Mouse (Mus musculus): ENCODE measurements around the gene Dnah7a. TPM values are rescaled to one million over a fixed set of nuclear protein-coding genes. Genes with fewer than 3 reads are reported as not detected.
"Not testable (repeated sequence)": the region's sequence is repeated elsewhere in the genome, so short reads cannot be mapped to it uniquely, and the experiment has no call there.

The Dnah7a gene
- polyA plus RNA-seq, 1 experiment from 2014 or later, result 2.8 TPM

DNA sequence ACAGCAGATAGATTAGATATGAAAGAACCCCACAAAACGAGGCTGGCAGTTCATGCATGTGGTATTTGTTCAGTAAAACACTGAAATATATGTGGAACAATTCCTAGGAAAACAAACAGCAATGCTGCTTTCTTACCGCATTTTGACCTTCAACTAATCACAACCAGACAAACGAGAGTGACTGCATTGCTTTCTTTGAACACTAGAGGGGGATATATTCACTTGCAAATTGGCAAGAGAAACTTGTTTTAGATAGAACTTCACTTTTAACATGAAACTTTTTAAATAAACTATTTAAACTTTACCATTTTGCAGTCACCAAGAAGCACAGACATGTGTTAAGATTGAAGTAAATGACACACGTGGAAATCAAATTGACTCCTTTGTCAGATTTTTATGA lies 8.9 kb upstream of the Dnah7a start:
- no peaks in the 10 kb centered on the region for H3K9me3 ChIP-seq (ENCODE audit: control insufficient read depth, low read length)
- H3K27me3 ChIP-seq (ENCODE audit: control insufficient read depth, insufficient read depth, low read length), result no peaks in the 10 kb centered on the region
- no peak overlapping the region for H3K9ac ChIP-seq (ENCODE audit: low read length)
- no peaks in the 10 kb centered on the region for H3K36me3 ChIP-seq (ENCODE audit: control insufficient read depth, insufficient read depth, low read length)
- H3K27ac ChIP-seq (replicated peaks; ENCODE audit: low read depth, low read length), result no peak overlapping the region
- no peak overlapping the region for H3K4me3 ChIP-seq (ENCODE audit: low read depth, low read length)
- no peak overlapping the region for H3K4me2 ChIP-seq (ENCODE audit: low read depth, severe bottlenecking)
- no peak for ATAC-seq (ENCODE audit: insufficient number of reproducible peaks, low FRiP score, low TSS enrichment, low read depth)
- DNase-seq (ENCODE audit: low spot score), result peak; percentile 36
- WGBS, result 3% methylated on average over 4 of the region's 4 CpGs
- H3K4me1 ChIP-seq (ENCODE audit: control insufficient read depth, insufficient read depth, low read length), result no peaks in the 10 kb centered on the region

DNA sequence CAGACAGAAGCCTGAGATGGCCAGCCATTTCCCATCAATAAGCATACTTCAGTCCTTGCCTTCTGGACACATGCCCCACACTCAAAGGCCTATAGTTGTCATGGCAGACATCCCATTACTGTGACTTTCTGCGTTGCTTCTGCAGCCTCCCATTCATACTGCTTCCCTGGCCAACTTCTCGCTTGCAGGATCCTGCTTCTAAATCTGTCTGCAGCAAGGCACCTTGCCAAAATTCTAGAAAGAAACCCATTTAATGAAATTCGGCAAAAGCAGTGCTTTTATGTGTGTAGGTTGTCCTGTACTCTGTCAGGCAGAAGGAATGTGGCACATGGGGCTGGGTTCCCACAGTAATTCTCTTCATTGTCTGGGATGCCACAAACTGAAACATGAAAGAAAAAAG lies 6.8 kb upstream of the Dnah7a start:
- not testable (repeated sequence) for H3K9me3 ChIP-seq (ENCODE audit: control insufficient read depth, low read length); H3K27ac ChIP-seq (replicated peaks; ENCODE audit: low read depth, low read length); H3K9ac ChIP-seq (ENCODE audit: low read length); DNase-seq (ENCODE audit: low spot score); H3K4me2 ChIP-seq (ENCODE audit: low read depth, severe bottlenecking); H3K4me1 ChIP-seq (ENCODE audit: control insufficient read depth, insufficient read depth, low read length); ATAC-seq (ENCODE audit: insufficient number of reproducible peaks, low FRiP score, low TSS enrichment, low read depth); H3K4me3 ChIP-seq (ENCODE audit: low read depth, low read length); H3K27me3 ChIP-seq (ENCODE audit: control insufficient read depth, insufficient read depth, low read length); H3K36me3 ChIP-seq (ENCODE audit: control insufficient read depth, insufficient read depth, low read length)
- WGBS, result 69% methylated on average over 2 of the region's 3 CpGs

GRCm38 (mm10) chr1:53711069-53711468 lies 4.5 kb upstream of the Dnah7a start:
- Histone ChIP-seq H3K27me3 (ENCODE audit: control insufficient read depth, insufficient read depth, low read length) (no peaks in the 10 kb centered on the region), H3K9ac (ENCODE audit: low read length) (no peak overlapping the region), H3K27ac (replicated peaks; ENCODE audit: low read depth, low read length) (no peak overlapping the region), H3K36me3 (ENCODE audit: control insufficient read depth, insufficient read depth, low read length) (no peaks in the 10 kb centered on the region), H3K4me2 (ENCODE audit: low read depth, severe bottlenecking) (no peak overlapping the region), H3K4me3 (ENCODE audit: low read depth, low read length) (no peak overlapping the region), H3K4me1 (ENCODE audit: control insufficient read depth, insufficient read depth, low read length) (no peaks in the 10 kb centered on the region), H3K9me3 (ENCODE audit: control insufficient read depth, low read length) (no peaks in the 10 kb centered on the region)
- DNase-seq (ENCODE audit: low spot score), result no peak
- ATAC-seq (ENCODE audit: insufficient number of reproducible peaks, low FRiP score, low TSS enrichment, low read depth), result no peak
- 91% methylated on average over 9 of the region's 9 CpGs for WGBS

- not testable (repeated sequence) for ATAC-seq (ENCODE audit: insufficient number of reproducible peaks, low FRiP score, low TSS enrichment, low read depth); H3K9me3 ChIP-seq (ENCODE audit: control insufficient read depth, low read length); DNase-seq (ENCODE audit: low spot score); H3K27me3 ChIP-seq (ENCODE audit: control insufficient read depth, insufficient read depth, low read length); H3K4me1 ChIP-seq (ENCODE audit: control insufficient read depth, insufficient read depth, low read length); H3K9ac ChIP-seq (ENCODE audit: low read length); H3K27ac ChIP-seq (replicated peaks; ENCODE audit: low read depth, low read length); H3K4me3 ChIP-seq (ENCODE audit: low read depth, low read length); H3K36me3 ChIP-seq (ENCODE audit: control insufficient read depth, insufficient read depth, low read length); H3K4me2 ChIP-seq (ENCODE audit: low read depth, severe bottlenecking)
- WGBS, result 83% methylated on average over 5 of the region's 5 CpGs
Measured at GRCm38 (mm10) chr1:53709602-53710001, 3.0 kb upstream of the Dnah7a start.

GRCm38 (mm10) chr1:53704164-53704563 lies 2.4 kb downstream of the Dnah7a start:
- H3K36me3 ChIP-seq (ENCODE audit: control insufficient read depth, insufficient read depth, low read length), result no peaks in the 10 kb centered on the region
- DNase-seq (ENCODE audit: low spot score) (no peak), ATAC-seq (ENCODE audit: insufficient number of reproducible peaks, low FRiP score, low TSS enrichment, low read depth) (no peak)
- no peaks in the 10 kb centered on the region for H3K27me3 ChIP-seq (ENCODE audit: control insufficient read depth, insufficient read depth, low read length)
- H3K9me3 ChIP-seq (ENCODE audit: control insufficient read depth, low read length), result no peaks in the 10 kb centered on the region
- H3K9ac ChIP-seq (ENCODE audit: low read length), result no peak overlapping the region
- no peak overlapping the region for H3K4me3 ChIP-seq (ENCODE audit: low read depth, low read length)
- no peaks in the 10 kb centered on the region for H3K4me1 ChIP-seq (ENCODE audit: control insufficient read depth, insufficient read depth, low read length)
- WGBS, result 88% methylated on average over 5 of the region's 5 CpGs
- no peak overlapping the region for H3K4me2 ChIP-seq (ENCODE audit: low read depth, severe bottlenecking)
- H3K27ac ChIP-seq (replicated peaks; ENCODE audit: low read depth, low read length), result no peak overlapping the region

GRCm38 (mm10) chr1:53664268-53664667 lies 42.3 kb downstream of the Dnah7a start:
- ATAC-seq (ENCODE audit: insufficient number of reproducible peaks, low FRiP score, low TSS enrichment, low read depth); H3K9me3 ChIP-seq (ENCODE audit: control insufficient read depth, low read length); H3K27me3 ChIP-seq (ENCODE audit: control insufficient read depth, insufficient read depth, low read length); DNase-seq (ENCODE audit: low spot score); H3K4me2 ChIP-seq (ENCODE audit: low read depth, severe bottlenecking); H3K4me1 ChIP-seq (ENCODE audit: control insufficient read depth, insufficient read depth, low read length); H3K36me3 ChIP-seq (ENCODE audit: control insufficient read depth, insufficient read depth, low read length); H3K27ac ChIP-seq (replicated peaks; ENCODE audit: low read depth, low read length); H3K4me3 ChIP-seq (ENCODE audit: low read depth, low read length); H3K9ac ChIP-seq (ENCODE audit: low read length): not testable (repeated sequence)

GRCm38 (mm10) chr1:53639865-53640794 lies 66.5 kb downstream of the Dnah7a start:
- no peaks in the 10 kb centered on the region for H3K9me3 ChIP-seq (ENCODE audit: control insufficient read depth, low read length)
- no peak overlapping the region for H3K4me2 ChIP-seq (ENCODE audit: low read depth, severe bottlenecking)
- no peak overlapping the region for H3K9ac ChIP-seq (ENCODE audit: low read length)
- 81% methylated on average over 8 of the region's 8 CpGs for WGBS
- no peaks in the 10 kb centered on the region for H3K27me3 ChIP-seq (ENCODE audit: control insufficient read depth, insufficient read depth, low read length)
- ATAC-seq (ENCODE audit: insufficient number of reproducible peaks, low FRiP score, low TSS enrichment, low read depth) (no peak), DNase-seq (ENCODE audit: low spot score) (no peak)
- no peak overlapping the region for H3K27ac ChIP-seq (replicated peaks; ENCODE audit: low read depth, low read length)
- no peak overlapping the region for H3K4me3 ChIP-seq (ENCODE audit: low read depth, low read length)
- H3K36me3 ChIP-seq (ENCODE audit: control insufficient read depth, insufficient read depth, low read length), result no peaks in the 10 kb centered on the region
- no peaks in the 10 kb centered on the region for H3K4me1 ChIP-seq (ENCODE audit: control insufficient read depth, insufficient read depth, low read length)

- DNase-seq (ENCODE audit: low spot score); H3K27me3 ChIP-seq (ENCODE audit: control insufficient read depth, insufficient read depth, low read length); H3K4me2 ChIP-seq (ENCODE audit: low read depth, severe bottlenecking); ATAC-seq (ENCODE audit: insufficient number of reproducible peaks, low FRiP score, low TSS enrichment, low read depth); H3K4me1 ChIP-seq (ENCODE audit: control insufficient read depth, insufficient read depth, low read length); H3K36me3 ChIP-seq (ENCODE audit: control insufficient read depth, insufficient read depth, low read length); H3K9ac ChIP-seq (ENCODE audit: low read length); H3K9me3 ChIP-seq (ENCODE audit: control insufficient read depth, low read length); H3K4me3 ChIP-seq (ENCODE audit: low read depth, low read length); H3K27ac ChIP-seq (replicated peaks; ENCODE audit: low read depth, low read length): not testable (repeated sequence)
- WGBS, result 74% methylated on average over 2 of the region's 2 CpGs
Measured at GRCm38 (mm10) chr1:53635641-53636040, 70.9 kb downstream of the Dnah7a start.

DNA sequence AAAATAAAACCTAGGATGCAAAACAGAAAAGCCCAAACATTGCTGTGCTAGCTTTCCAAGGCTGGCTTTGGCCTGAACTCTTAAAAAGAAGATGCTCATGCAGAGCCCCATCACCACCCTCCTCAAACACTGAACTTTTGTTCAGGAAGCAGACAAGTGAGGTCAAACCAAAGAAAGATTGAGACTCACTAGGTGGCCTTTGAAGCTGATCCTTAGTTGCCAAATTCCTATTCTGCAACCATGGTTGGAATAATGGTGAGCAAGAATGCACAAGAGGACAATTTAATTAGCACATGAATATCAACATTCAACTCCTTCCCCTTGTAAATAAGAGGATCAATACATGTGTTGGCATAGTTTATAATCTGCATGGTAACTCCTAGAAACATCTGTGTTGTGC lies 74.5 kb downstream of the Dnah7a start:
- H3K9ac ChIP-seq (ENCODE audit: low read length); H3K4me3 ChIP-seq (ENCODE audit: low read depth, low read length); H3K4me1 ChIP-seq (ENCODE audit: control insufficient read depth, insufficient read depth, low read length); H3K27me3 ChIP-seq (ENCODE audit: control insufficient read depth, insufficient read depth, low read length); DNase-seq (ENCODE audit: low spot score); H3K36me3 ChIP-seq (ENCODE audit: control insufficient read depth, insufficient read depth, low read length); H3K27ac ChIP-seq (replicated peaks; ENCODE audit: low read depth, low read length); ATAC-seq (ENCODE audit: insufficient number of reproducible peaks, low FRiP score, low TSS enrichment, low read depth); H3K4me2 ChIP-seq (ENCODE audit: low read depth, severe bottlenecking); H3K9me3 ChIP-seq (ENCODE audit: control insufficient read depth, low read length): not testable (repeated sequence)

Data from limb, embryonic 11.5 days (tissue).